Mouse (Mus musculus) brain, adult 2 months (tissue): ENCODE data around the gene Rbmxl1.
"Not testable (repeated sequence)": the region's sequence is repeated elsewhere in the genome, so short reads cannot be mapped to it uniquely, and the experiment has no call there.

ENCODE experiments used
- DNase-seq: peaks from one replicate; pipeline ENCODE4 v3.0.0; 2011; ENCODE audit warnings: low read depth, low spot score

Rbmxl1 gene

GRCm38 (mm10) chr8:78508719-78509272 lies at the start of gene Rbmxl1:
Gene Rbmxl1, minus strand, starts transcription at chr8:78508898.
- DNase-seq: peak; percentile 95

GRCm38 (mm10) chr8:78556773-78557434 lies 48.2 kb upstream of the Rbmxl1 start:
- DNase-seq: no peak

- DNase-seq: no peak
Observed at GRCm38 (mm10) chr8:78555817-78556216, 47.1 kb upstream of the Rbmxl1 start.

- no peak for DNase-seq
Observed at GRCm38 (mm10) chr8:78550752-78551134, 42.0 kb upstream of the Rbmxl1 start.

GRCm38 (mm10) chr8:78549971-78550751 lies 41.5 kb upstream of the Rbmxl1 start:
- no peak for DNase-seq

GRCm38 (mm10) chr8:78545153-78545817 lies 36.6 kb upstream of the Rbmxl1 start:
- DNase-seq: not testable (repeated sequence)

- no peak for DNase-seq
Observed at GRCm38 (mm10) chr8:78544545-78544944, 35.8 kb upstream of the Rbmxl1 start.

GRCm38 (mm10) chr8:78543621-78544020 lies 34.9 kb upstream of the Rbmxl1 start:
- DNase-seq: no peak

- not testable (repeated sequence) for DNase-seq
Observed at GRCm38 (mm10) chr8:78542670-78543069, 34.0 kb upstream of the Rbmxl1 start.

- no peak for DNase-seq
Observed at GRCm38 (mm10) chr8:78537795-78538194, 29.1 kb upstream of the Rbmxl1 start.

GRCm38 (mm10) chr8:78536716-78537115 lies 28.0 kb upstream of the Rbmxl1 start:
- no peak for DNase-seq

GRCm38 (mm10) chr8:78533981-78534380 lies 25.3 kb upstream of the Rbmxl1 start:
- DNase-seq: no peak

GRCm38 (mm10) chr8:78515132-78515531 lies 6.4 kb upstream of the Rbmxl1 start:
- DNase-seq: no peak

GRCm38 (mm10) chr8:78514706-78515105 lies 6.0 kb upstream of the Rbmxl1 start:
- no peak for DNase-seq

- DNase-seq: no peak
Observed at GRCm38 (mm10) chr8:78513106-78513505, 4.4 kb upstream of the Rbmxl1 start.

GRCm38 (mm10) chr8:78510926-78511325 lies 2.2 kb upstream of the Rbmxl1 start:
- no peak for DNase-seq

GRCm38 (mm10) chr8:78510094-78510493 lies 1.4 kb upstream of the Rbmxl1 start:
- DNase-seq: no peak

GRCm38 (mm10) chr8:78509273-78510031 lies 754 bp upstream of the Rbmxl1 start, which contains the start of gene Slc10a7:
Gene Slc10a7, plus strand, starts transcription at chr8:78509346.
- DNase-seq: peak; percentile 95

- peak; percentile 55 for DNase-seq
Observed at GRCm38 (mm10) chr8:78507979-78508718, 549 bp downstream of the Rbmxl1 start.

- DNase-seq: no peak
Observed at GRCm38 (mm10) chr8:78502706-78503105, 6.0 kb downstream of the Rbmxl1 start.

- not testable (repeated sequence) for DNase-seq
Observed at GRCm38 (mm10) chr8:78496273-78496672, 12.4 kb downstream of the Rbmxl1 start.
